Comparison of ENCODE assay signal across 11 mouse cellular contexts in genomic region chr15:4085600-4086384, GRCm38 (mm10). TPM values are rescaled to one million over a fixed set of nuclear protein-coding genes. Genes with fewer than 3 reads are reported as not detected.
DNase-seq lines count a peak whose midpoint lies in the region; ATAC-seq and TF ChIP-seq lines count a peak whose summit lies in the region.
"Had no signal": no experiment of that assay in that cellular context is flagged by ENCODE, and none has a peak within 500 bp of the region (broad histone marks: within the 10 kb centered on the region; RNA-seq: fewer than 3 reads in every experiment).

No protein-coding gene starts in this region.

- H3K9me3 ChIP-seq in forebrain, embryonic 11.5 days (ENCODE audit: control insufficient read depth, low read length) = no peaks in the 10 kb centered on the region
- no peaks in the 10 kb centered on the region for H3K9me3 ChIP-seq in forebrain, embryonic 14.5 days (replicated peaks; ENCODE audit: control insufficient read depth, low read length)
- no peaks in the 10 kb centered on the region for H3K9me3 ChIP-seq in midbrain, postnatal 0 days (ENCODE audit: low read length)
- H3K9me3 ChIP-seq in midbrain, embryonic 15.5 days = no peaks in the 10 kb centered on the region

- WGBS in forebrain, embryonic 11.5 days = 81% methylated on average over 10 of the region's 10 CpGs
- WGBS in forebrain, embryonic 14.5 days = 57% methylated on average over 10 of the region's 10 CpGs
- WGBS in midbrain, postnatal 0 days = 67% methylated on average over 10 of the region's 10 CpGs
- WGBS in midbrain, embryonic 15.5 days = 63% methylated on average over 10 of the region's 10 CpGs

- 0 out of 2 replicates have a peak, but pooled peaks cover 2% of the 10 kb centered on the region for H3K4me1 ChIP-seq in forebrain, embryonic 11.5 days (replicated peaks; ENCODE audit: control insufficient read depth, insufficient read depth, low read length)
- H3K4me1 ChIP-seq in forebrain, embryonic 14.5 days (ENCODE audit: control insufficient read depth, insufficient read depth, low read length) = no peaks in the 10 kb centered on the region
- no peaks in the 10 kb centered on the region for H3K4me1 ChIP-seq in midbrain, postnatal 0 days (ENCODE audit: insufficient read depth, low read length)
- no peaks in the 10 kb centered on the region for H3K4me1 ChIP-seq in midbrain, embryonic 15.5 days

- no peak overlapping the region for H3K4me2 ChIP-seq in forebrain, embryonic 11.5 days (ENCODE audit: low read depth, low read length, severe bottlenecking)
- H3K4me2 ChIP-seq in forebrain, embryonic 14.5 days (ENCODE audit: low read length) = no peak overlapping the region
- H3K4me2 ChIP-seq in midbrain, postnatal 0 days (ENCODE audit: low read depth, low read length, poor library complexity, severe bottlenecking) = no peak overlapping the region
- no peak overlapping the region for H3K4me2 ChIP-seq in midbrain, embryonic 15.5 days

- H3K36me3 ChIP-seq in forebrain, embryonic 11.5 days (ENCODE audit: control insufficient read depth, insufficient read depth, low read length) = no peaks in the 10 kb centered on the region
- no peaks in the 10 kb centered on the region for H3K36me3 ChIP-seq in forebrain, embryonic 14.5 days (ENCODE audit: control insufficient read depth, insufficient read depth, low read length)
- no peaks in the 10 kb centered on the region; the same call in 1 of the 2 replicates for H3K36me3 ChIP-seq in midbrain, postnatal 0 days (ENCODE audit: insufficient read depth, low read length)
- no peaks in the 10 kb centered on the region for H3K36me3 ChIP-seq in midbrain, embryonic 15.5 days (replicated peaks)

- 0 out of 2 replicates have a peak, but pooled peaks have one; percentile 60 for ATAC-seq in forebrain, embryonic 11.5 days (replicated peaks; ENCODE audit: low FRiP score)
- ATAC-seq in forebrain, embryonic 14.5 days = no peak
- 0 out of 2 replicates have a peak, but pooled peaks have one; percentile 38 for ATAC-seq in midbrain, postnatal 0 days (ENCODE audit: low FRiP score)
- no peak for ATAC-seq in midbrain, embryonic 15.5 days (replicated peaks)
- ATAC-seq: lung, postnatal 0 days had no signal

- no peak overlapping the region for H3K27ac ChIP-seq in forebrain, embryonic 11.5 days (ENCODE audit: low read depth, low read length)
- H3K27ac ChIP-seq in forebrain, embryonic 14.5 days (ENCODE audit: low read depth, low read length) = no peak overlapping the region
- H3K27ac ChIP-seq in midbrain, postnatal 0 days (ENCODE audit: low read depth, low read length) = no peak overlapping the region
- no peak overlapping the region for H3K27ac ChIP-seq in midbrain, embryonic 15.5 days
- H3K27ac ChIP-seq: left cerebral cortex, adult 2 months had no signal

- no peak overlapping the region for H3K4me3 ChIP-seq in forebrain, embryonic 11.5 days (ENCODE audit: low read depth, low read length)
- H3K4me3 ChIP-seq in forebrain, embryonic 14.5 days (ENCODE audit: low read depth, low read length) = no peak overlapping the region
- H3K4me3 ChIP-seq in midbrain, postnatal 0 days (ENCODE audit: low read depth, low read length) = no peak overlapping the region
- H3K4me3 ChIP-seq in midbrain, embryonic 15.5 days = no peak overlapping the region
- H3K4me3 ChIP-seq: left cerebral cortex, adult 2 months had no signal

- DNase-seq in forebrain, embryonic 11.5 days (ENCODE audit: low spot score) = peak; percentile 51
- DNase-seq in forebrain, embryonic 14.5 days (ENCODE audit: low spot score) = no peak
- DNase-seq in midbrain, postnatal 0 days (ENCODE audit: low spot score) = peak; percentile 47
- DNase-seq in kidney, postnatal 10 days = peak; percentile 30
- peak; percentile 49 for DNase-seq in thymus, postnatal 25 days
- no peak for DNase-seq in adrenal gland, adult (ENCODE audit: inconsistent age in 2 of 2, low spot score in 1 of 2)
- no peak for DNase-seq in heart, postnatal 4 days
- DNase-seq: heart, postnatal 14 days had no signal

- no peak overlapping the region for H3K9ac ChIP-seq in forebrain, embryonic 11.5 days (ENCODE audit: low read length)
- no peak overlapping the region for H3K9ac ChIP-seq in forebrain, embryonic 14.5 days (ENCODE audit: low read length)
- no peak overlapping the region for H3K9ac ChIP-seq in midbrain, postnatal 0 days (replicated peaks; ENCODE audit: low read length, poor library complexity, severe bottlenecking)
- no peak overlapping the region for H3K9ac ChIP-seq in midbrain, embryonic 15.5 days

- H3K27me3 ChIP-seq in forebrain, embryonic 11.5 days (ENCODE audit: control insufficient read depth, insufficient read depth, low read length) = no peaks in the 10 kb centered on the region
- H3K27me3 ChIP-seq in forebrain, embryonic 14.5 days (replicated peaks; ENCODE audit: control insufficient read depth, insufficient read depth, low read length) = no peaks in the 10 kb centered on the region
- H3K27me3 ChIP-seq in midbrain, postnatal 0 days (ENCODE audit: insufficient read depth, low read length) = no peaks in the 10 kb centered on the region
- H3K27me3 ChIP-seq in midbrain, embryonic 15.5 days (replicated peaks) = no peaks in the 10 kb centered on the region

- TF ChIP-seq CTCF in midbrain, postnatal 0 days (IDR thresholded peaks at IDR 0.05) = no peak

RNA-seq across cellular contexts. Expression of gene Oxct1, which starts 59.6 kb away (rescaled TPM):
- polyA plus RNA-seq in forebrain, embryonic 11.5 days (2014; fragmentation: Nextera tagmentation; extraction: Ambion mirVana) = 188 and 196 TPM in 2 replicates
- 244 and 275 TPM in 2 replicates for polyA plus RNA-seq in forebrain, embryonic 14.5 days (2014; fragmentation: Nextera tagmentation; extraction: Ambion mirVana)
- 240 and 266 TPM in 2 replicates for total RNA-seq in midbrain, postnatal 0 days (2014; rRNA removed)
- polyA plus RNA-seq in midbrain, postnatal 0 days (2015; fragmentation: Nextera tagmentation; extraction: Ambion mirVana) = 454 and 461 TPM in 2 replicates
- polyA plus RNA-seq in midbrain, embryonic 15.5 days (2015; fragmentation: Nextera tagmentation; extraction: Ambion mirVana) = 285 and 301 TPM in 2 replicates
- 100 to 1,000 TPM; 230 to 249 TPM for total RNA-seq in heart, postnatal 4 days (2021)

Comparison
In these comparisons a context has a peak if more than half of its experiments do, and no peak if none do; other contexts are left out.
1. ATAC-seq: peak in forebrain, embryonic 11.5 days (single experiment) and midbrain, postnatal 0 days (single experiment); none in forebrain, embryonic 14.5 days (single experiment) and midbrain, embryonic 15.5 days (single experiment).
2. DNase-seq: peak in forebrain, embryonic 11.5 days (single experiment), midbrain, postnatal 0 days (single experiment), kidney, postnatal 10 days (single experiment) and thymus, postnatal 25 days (single experiment); none in forebrain, embryonic 14.5 days (single experiment), adrenal gland, adult (0 of 2) and heart, postnatal 4 days (single experiment).